ENCODE assay signal across 7 mouse cellular contexts in the genomic region with DNA sequence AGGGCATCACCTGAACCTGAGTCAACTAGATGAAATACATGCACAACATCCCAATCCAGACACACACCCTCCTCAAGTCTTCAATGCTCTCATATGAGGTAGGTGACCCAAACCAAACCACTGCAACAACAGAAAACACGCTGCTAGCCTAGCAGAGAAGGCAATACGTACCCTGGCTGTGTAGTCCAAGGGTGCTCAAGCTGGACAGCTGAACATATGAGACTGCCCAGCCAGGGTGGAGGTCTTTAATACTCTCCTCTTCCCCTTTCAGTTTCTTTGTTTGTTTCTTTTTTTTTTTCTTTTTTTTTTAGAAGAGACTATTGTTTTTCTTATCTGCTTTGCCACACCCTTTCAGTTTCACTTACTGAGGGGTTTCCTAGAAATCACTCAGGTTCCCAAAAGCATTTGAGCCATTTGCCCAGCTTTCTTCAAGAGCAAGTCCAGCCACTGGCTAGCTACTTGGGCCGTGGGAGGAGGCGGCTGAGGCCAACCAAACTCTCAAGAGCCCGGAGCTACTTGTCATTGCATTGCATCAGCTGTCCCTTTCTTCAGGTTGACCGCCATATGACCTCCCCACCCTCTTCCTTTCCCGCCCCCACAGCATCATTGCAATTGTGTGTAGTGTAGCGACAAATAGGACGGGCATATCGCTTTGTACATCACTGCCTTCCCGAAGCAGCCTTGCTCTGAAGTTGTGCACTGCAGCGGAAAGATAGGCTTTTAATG. TPM values are rescaled to one million over a fixed set of nuclear protein-coding genes. Genes with fewer than 3 reads are reported as not detected.
A peak's percentile ranks its signal among the peaks of the same experiment; 100 is the strongest.
DNase-seq lines count a peak whose midpoint lies in the region; ATAC-seq and TF ChIP-seq lines count a peak whose summit lies in the region.

A gene (plus strand): TSS at position 643 of the 726 bp plus-strand sequence.

- no peak for TF ChIP-seq EP300 in stomach, postnatal 0 days (optimal IDR thresholded peaks at IDR 0.05)

- intact Hi-C loops in gastrocnemius, postnatal 36 days (cut with DNase I) = loop anchor here (5.0 kb wide), 1 partner anchor 81 kb away; no protein-coding TSS in a partner anchor

- H3K4me1 ChIP-seq in ES-E14 (ENCODE audit: control insufficient read depth in 2 of 2, insufficient read depth in 2 of 2, low read length in 2 of 2, poor library complexity in 1 of 2) = peaks cover 0 to 7% of the 10 kb centered on the region in 2 experiments; a peak in 2 of 4 replicates
- H3K4me1 ChIP-seq in forebrain, embryonic 15.5 days = peaks cover 23% of the 10 kb centered on the region
- peaks cover 14% of the 10 kb centered on the region for H3K4me1 ChIP-seq in intestine, embryonic 15.5 days (replicated peaks)
- no peaks in the 10 kb centered on the region; the same call in 1 of the 2 replicates for H3K4me1 ChIP-seq in stomach, postnatal 0 days (replicated peaks; ENCODE audit: control insufficient read depth, insufficient read depth)

- WGBS in forebrain, embryonic 15.5 days = 21% methylated on average over 12 of the region's 12 CpGs
- 19% methylated on average over 12 of the region's 12 CpGs for WGBS in intestine, embryonic 15.5 days
- WGBS in stomach, postnatal 0 days = 16% methylated on average over 12 of the region's 12 CpGs

- peak within 1 kb of the TSS; percentile 88 for H3ac ChIP-seq in C2C12 (ENCODE audit: control insufficient read depth, insufficient read length, low read depth)

- H3K9me3 ChIP-seq in ES-E14 (ENCODE audit: control insufficient read depth, insufficient read depth, low read depth, low read length) = no peaks in the 10 kb centered on the region
- no peaks in the 10 kb centered on the region for H3K9me3 ChIP-seq in forebrain, embryonic 15.5 days
- H3K9me3 ChIP-seq in intestine, embryonic 15.5 days = no peaks in the 10 kb centered on the region
- H3K9me3 ChIP-seq in stomach, postnatal 0 days (ENCODE audit: control insufficient read depth, low read length) = no peaks in the 10 kb centered on the region

- peak within 1 kb of the TSS; percentile 88 for H3K4me2 ChIP-seq in forebrain, embryonic 15.5 days (replicated peaks)
- H3K4me2 ChIP-seq in intestine, embryonic 15.5 days (replicated peaks) = peak within 1 kb of the TSS; percentile 91
- peak within 1 kb of the TSS; percentile 92 for H3K4me2 ChIP-seq in stomach, postnatal 0 days (replicated peaks; ENCODE audit: low read depth)

- H3K27ac ChIP-seq in ES-E14 (ENCODE audit: insufficient read depth, low read depth, low read length, poor library complexity, severe bottlenecking) = no peak within 1 kb of the TSS
- H3K27ac ChIP-seq in forebrain, embryonic 15.5 days (replicated peaks) = peak within 1 kb of the TSS; percentile 32; the same call in 1 of the 2 replicates
- no peak within 1 kb of the TSS for H3K27ac ChIP-seq in intestine, embryonic 15.5 days
- peak within 1 kb of the TSS; percentile 74 for H3K27ac ChIP-seq in stomach, postnatal 0 days (replicated peaks)

- no peak for ATAC-seq in forebrain, embryonic 15.5 days (replicated peaks)
- ATAC-seq in intestine, embryonic 15.5 days = no peak
- ATAC-seq in stomach, postnatal 0 days (ENCODE audit: low FRiP score, low TSS enrichment) = no peak

- no peak for TF ChIP-seq CTCF in C2C12 (IDR thresholded peaks at IDR 0.05; ENCODE audit: control insufficient read depth, insufficient read depth, insufficient read length)
- TF ChIP-seq CTCF in stomach, postnatal 0 days (IDR thresholded peaks at IDR 0.05; ENCODE audit: low read depth) = no peak

- H3K9ac ChIP-seq in ES-E14 (ENCODE audit: insufficient read depth, low read depth, low read length, poor library complexity, severe bottlenecking) = peak within 1 kb of the TSS; percentile 91
- H3K9ac ChIP-seq in forebrain, embryonic 15.5 days (replicated peaks) = peak within 1 kb of the TSS; percentile 73
- H3K9ac ChIP-seq in intestine, embryonic 15.5 days = peak within 1 kb of the TSS; percentile 81
- peak within 1 kb of the TSS; percentile 75 for H3K9ac ChIP-seq in stomach, postnatal 0 days (ENCODE audit: low read length)

- H3K79me2 ChIP-seq in C2C12 (ENCODE audit: control insufficient read depth, insufficient read depth) = peaks cover 62% of the 10 kb centered on the region

- peaks cover 28% of the 10 kb centered on the region for H3K79me3 ChIP-seq in C2C12 (ENCODE audit: low read depth)

- peaks cover 26% of the 10 kb centered on the region for H3K36me3 ChIP-seq in C2C12 (ENCODE audit: control insufficient read depth, insufficient read depth)
- peaks cover 8% of the 10 kb centered on the region; the same call in 1 of the 2 replicates for H3K36me3 ChIP-seq in ES-E14 (ENCODE audit: control insufficient read depth, insufficient read depth, low read length, poor library complexity, severe bottlenecking)
- H3K36me3 ChIP-seq in forebrain, embryonic 15.5 days = peaks cover 14% of the 10 kb centered on the region; the same call in 1 of the 2 replicates
- 0 out of 2 replicates have a peak, but pooled peaks cover 7% of the 10 kb centered on the region for H3K36me3 ChIP-seq in intestine, embryonic 15.5 days
- no peaks in the 10 kb centered on the region; the same call in 1 of the 2 replicates for H3K36me3 ChIP-seq in stomach, postnatal 0 days (ENCODE audit: control insufficient read depth, insufficient read depth, low read length)

- no peak for DNase-seq in ES-E14 (ENCODE audit: low read depth, low spot score)
- peak; percentile 35 for DNase-seq in lung, postnatal 14 days
- DNase-seq in stomach, postnatal 0 days (ENCODE audit: low spot score) = peak; percentile 50
- DNase-seq in gastrocnemius, postnatal 36 days = no peak

- in situ Hi-C loops in ES-E14 (cut with MboI; ENCODE audit: low sequenced_read_pairs in 2 of 2, unreplicated experiment in 2 of 2) = no loop called here

- H3K4me3 ChIP-seq in C2C12 (ENCODE audit: insufficient read depth, poor library complexity, severe bottlenecking) = peak within 1 kb of the TSS; percentile 79
- H3K4me3 ChIP-seq in ES-E14 (ENCODE audit: insufficient read depth in 1 of 2, low read depth in 1 of 2, low read length in 2 of 2, poor library complexity in 1 of 2, severe bottlenecking in 1 of 2) = peak within 1 kb of the TSS; percentile 91 to 93
- H3K4me3 ChIP-seq in forebrain, embryonic 15.5 days = peak within 1 kb of the TSS; percentile 93
- peak within 1 kb of the TSS; percentile 88 for H3K4me3 ChIP-seq in intestine, embryonic 15.5 days (replicated peaks)
- peak within 1 kb of the TSS; percentile 92 for H3K4me3 ChIP-seq in stomach, postnatal 0 days (ENCODE audit: low read depth, low read length)

- H3K27me3 ChIP-seq in C2C12 (ENCODE audit: control insufficient read depth, insufficient read depth, insufficient read length) = no peaks in the 10 kb centered on the region
- H3K27me3 ChIP-seq in forebrain, embryonic 15.5 days = no peaks in the 10 kb centered on the region
- H3K27me3 ChIP-seq in intestine, embryonic 15.5 days (replicated peaks) = no peaks in the 10 kb centered on the region
- no peaks in the 10 kb centered on the region for H3K27me3 ChIP-seq in stomach, postnatal 0 days (ENCODE audit: control insufficient read depth, insufficient read depth, low read length)

TF ChIP-seq in C2C12, 6 proteins besides CTCF, POLR2A, EP300 and RAD21:
- TF ChIP-seq USF1 (IDR thresholded peaks at IDR 0.05; ENCODE audit: low read depth) = no peak
- TF ChIP-seq CEBPB (IDR thresholded peaks at IDR 0.05; ENCODE audit: low read depth) = peak; percentile 20
- TF ChIP-seq MYOD1 (IDR thresholded peaks at IDR 0.05; ENCODE audit: control insufficient read depth, insufficient read length, low read depth) = no peak
TF ChIP-seq in C2C12: peak in this region for 1.

TF ChIP-seq in ES-E14, 5 proteins besides CTCF, POLR2A, EP300 and RAD21:
- TF ChIP-seq ZC3H11A (IDR thresholded peaks at IDR 0.05; ENCODE audit: borderline replicate concordance, low read depth, low read length) (no peak), MAFK (IDR thresholded peaks at IDR 0.05; ENCODE audit: insufficient read depth, low read depth, low read length) (no peak), ZNF384 (IDR thresholded peaks at IDR 0.05; ENCODE audit: low read depth, low read length) (no peak), HCFC1 (IDR thresholded peaks at IDR 0.05; ENCODE audit: borderline replicate concordance, insufficient read depth, low read length) (no peak), CHD2 (IDR thresholded peaks at IDR 0.05; ENCODE audit: low read depth, low read length) (no peak)
TF ChIP-seq in ES-E14: peak in this region for 0.

RNA-seq across cellular contexts. Expression of the gene that starts here (rescaled TPM):
- 9.4 TPM for polyA plus RNA-seq in C2C12 (2012; fragmentation: generic; extraction: Trizol)
- total RNA-seq in ES-E14 (2012; rRNA removed) = 14.9 and 16.9 TPM in 2 replicates
- polyA plus RNA-seq in forebrain, embryonic 15.5 days (2015; fragmentation: Nextera tagmentation; extraction: Ambion mirVana) = 6.4 and 9.5 TPM in 2 replicates
- 5.7 and 8.3 TPM in 2 replicates for polyA plus RNA-seq in intestine, embryonic 15.5 days (2015; fragmentation: Nextera tagmentation; extraction: Ambion mirVana)
- polyA plus RNA-seq in stomach, postnatal 0 days (2015; fragmentation: Nextera tagmentation; extraction: Ambion mirVana) = 3.2 and 3.9 TPM in 2 replicates
- total RNA-seq in gastrocnemius, postnatal 36 days (2021) = 1 to 10 TPM; 4.6 to 5.1 TPM

Comparison
In these comparisons a context has a peak if more than half of its experiments do, and no peak if none do; other contexts are left out.
1. DNase-seq: peak in lung, postnatal 14 days (single experiment) and stomach, postnatal 0 days (single experiment); none in ES-E14 (single experiment) and gastrocnemius, postnatal 36 days (0 of 2).
2. H3K27ac ChIP-seq: peak in forebrain, embryonic 15.5 days (single experiment) and stomach, postnatal 0 days (single experiment); none in ES-E14 (single experiment) and intestine, embryonic 15.5 days (single experiment).
3. Peak in every context shown above with its lines, with median percentiles within 50 percentile points of each other: H3K4me3 ChIP-seq, H3K9ac ChIP-seq and H3K4me2 ChIP-seq.